ENCODE assay signal across 9 mouse cellular contexts in the genomic region with DNA sequence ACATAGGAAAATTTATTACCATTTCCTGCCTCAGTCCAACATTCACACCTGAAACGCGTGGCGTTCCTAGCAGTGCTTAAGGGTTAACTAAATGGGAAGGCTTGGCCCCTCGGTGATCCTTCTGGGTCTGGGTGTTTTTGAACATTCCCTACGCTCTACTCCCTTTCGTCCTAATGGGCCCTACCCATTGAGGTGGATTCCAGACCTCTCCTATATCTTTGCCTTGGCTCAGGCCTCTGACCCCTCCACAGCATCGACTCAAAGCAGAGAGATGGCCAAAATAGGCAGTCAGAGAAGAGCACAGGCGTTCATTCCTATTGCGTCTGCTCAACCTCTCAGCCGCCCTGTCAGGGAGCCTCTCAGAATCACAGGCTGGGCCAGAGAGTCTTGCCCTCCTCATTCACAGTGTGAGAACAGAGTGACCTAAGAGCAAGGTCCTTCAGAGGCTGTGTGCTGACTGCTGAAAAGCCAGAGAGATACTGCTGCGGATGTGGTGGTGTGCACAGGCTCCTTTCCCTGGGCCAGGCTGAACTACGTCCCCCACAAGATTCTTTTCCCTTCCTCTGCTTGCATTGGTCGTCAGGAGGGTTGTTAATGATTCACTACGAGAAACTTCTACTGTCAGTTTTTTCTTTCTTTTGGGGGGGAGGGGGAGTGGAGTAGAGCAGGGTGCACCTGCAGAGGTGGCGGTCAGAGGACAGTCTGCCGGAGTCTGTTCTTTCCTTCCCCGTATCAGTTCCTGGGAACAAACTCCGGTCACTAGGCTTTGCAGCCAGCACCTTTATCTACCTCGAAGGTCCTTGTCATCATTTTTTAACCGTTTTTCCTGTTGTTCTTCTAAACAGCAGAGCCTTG. TPM values are rescaled to one million over a fixed set of nuclear protein-coding genes. Genes with fewer than 3 reads are reported as not detected.
A peak's percentile ranks its signal among the peaks of the same experiment; 100 is the strongest.
DNase-seq lines count a peak whose midpoint lies in the region; ATAC-seq and TF ChIP-seq lines count a peak whose summit lies in the region.
"Had no signal": no experiment of that assay in that cellular context is flagged by ENCODE, and none has a peak within 500 bp of the region (broad histone marks: within the 10 kb centered on the region; RNA-seq: fewer than 3 reads in every experiment).

No protein-coding gene starts in this region.

- peak; percentile 14 for DNase-seq in gastrocnemius, postnatal 14 days
- DNase-seq in gastrocnemius, adult 18-20 months (ENCODE audit: low spot score), result no peak
- DNase-seq in heart, postnatal 0 days (ENCODE audit: low spot score), result peak; percentile 96
- peak; percentile 58 to 89 for DNase-seq in kidney, postnatal 25 days
- DNase-seq in frontal cortex, postnatal 36 days (ENCODE audit: low spot score in 2 of 2), result no peak
- DNase-seq in spleen, postnatal 4 days (ENCODE audit: low spot score in 2 of 2), result no peak
- no peak for DNase-seq in right cerebral cortex, postnatal 25 days
- DNase-seq: adrenal gland, adult 2 months had no signal

- H3K4me1 ChIP-seq in heart, postnatal 0 days (ENCODE audit: control insufficient read depth, insufficient read depth), result peaks cover 47% of the 10 kb centered on the region
- 0 out of 2 replicates have a peak, but pooled peaks cover 2% of the 10 kb centered on the region for H3K4me1 ChIP-seq in stomach, embryonic 14.5 days (ENCODE audit: control insufficient read depth, insufficient read depth, low read length)

- peak overlapping the region; percentile 55 for H3K4me2 ChIP-seq in heart, postnatal 0 days (ENCODE audit: low read depth, low read length)
- no peak overlapping the region for H3K4me2 ChIP-seq in stomach, embryonic 14.5 days (replicated peaks; ENCODE audit: low read depth, low read length)

- H3K27me3 ChIP-seq in heart, postnatal 0 days (ENCODE audit: control insufficient read depth, insufficient read depth, low read length), result no peaks in the 10 kb centered on the region
- H3K27me3 ChIP-seq in stomach, embryonic 14.5 days (ENCODE audit: control insufficient read depth, insufficient read depth, low read length), result no peaks in the 10 kb centered on the region

- H3K9me3 ChIP-seq in heart, postnatal 0 days (replicated peaks; ENCODE audit: control insufficient read depth, low read length), result no peaks in the 10 kb centered on the region
- no peaks in the 10 kb centered on the region for H3K9me3 ChIP-seq in stomach, embryonic 14.5 days (ENCODE audit: control insufficient read depth, low read depth, low read length)

- H3K27ac ChIP-seq in heart, postnatal 0 days (ENCODE audit: low read depth), result peak overlapping the region; percentile 98
- no peak overlapping the region; the same call in 1 of the 2 replicates for H3K27ac ChIP-seq in stomach, embryonic 14.5 days (ENCODE audit: low read length)

- peak; percentile 95 for ATAC-seq in heart, postnatal 0 days (ENCODE audit: insufficient read depth, low read depth)
- peak; percentile 70 for ATAC-seq in stomach, embryonic 14.5 days (ENCODE audit: insufficient number of reproducible peaks, insufficient read depth, low FRiP score, low read depth)

- H3K36me3 ChIP-seq in heart, postnatal 0 days (replicated peaks; ENCODE audit: control insufficient read depth, insufficient read depth, low read length), result no peaks in the 10 kb centered on the region
- H3K36me3 ChIP-seq in stomach, embryonic 14.5 days (ENCODE audit: control insufficient read depth, insufficient read depth, low read length), result no peaks in the 10 kb centered on the region

- peak overlapping the region; percentile 52 for H3K9ac ChIP-seq in heart, postnatal 0 days (replicated peaks; ENCODE audit: low read depth, low read length)
- H3K9ac ChIP-seq in stomach, embryonic 14.5 days (replicated peaks; ENCODE audit: low read depth, low read length), result no peak overlapping the region

- intact Hi-C loops in gastrocnemius, postnatal 14 days (cut with DNase I; ENCODE audit: low total_unique reads), result no loop called here

- TF ChIP-seq EP300 in heart, postnatal 0 days (IDR thresholded peaks at IDR 0.05; ENCODE audit: low read depth), result peak; percentile 98; the same call in 1 of the 2 replicates

- 21% methylated on average over 20 of the region's 20 CpGs for WGBS in heart, postnatal 0 days
- 49% methylated on average over 20 of the region's 20 CpGs for WGBS in stomach, embryonic 14.5 days

- H3K4me3 ChIP-seq in heart, postnatal 0 days (ENCODE audit: low read depth, low read length), result peak overlapping the region; percentile 26
- no peak overlapping the region for H3K4me3 ChIP-seq in stomach, embryonic 14.5 days (ENCODE audit: low read depth, low read length)

- TF ChIP-seq CTCF in heart, postnatal 0 days (IDR thresholded peaks at IDR 0.05; ENCODE audit: low read depth), result no peak

RNA-seq across cellular contexts. Expression of a gene that starts 38.9 kb away (rescaled TPM):
- total RNA-seq in gastrocnemius, postnatal 14 days (2021), result 10 to 100 TPM; 20.4 to 26.4 TPM
- 10 to 100 TPM; 21.8 to 33.8 TPM for total RNA-seq in gastrocnemius, adult 18-20 months (2021)
- 213 and 255 TPM in 2 replicates for total RNA-seq in heart, postnatal 0 days (2014; rRNA removed; ENCODE audit: low replicate concordance)
- 73.4 and 104 TPM in 2 replicates for polyA plus RNA-seq in heart, postnatal 0 days (2015; fragmentation: Nextera tagmentation; extraction: Ambion mirVana)
- polyA plus RNA-seq in stomach, embryonic 14.5 days (2014; fragmentation: Nextera tagmentation; extraction: Ambion mirVana), result 23.8 and 26.1 TPM in 2 replicates

Comparison
In these comparisons a context has a peak if more than half of its experiments do, and no peak if none do; other contexts are left out.
1. DNase-seq: peak in gastrocnemius, postnatal 14 days (single experiment), heart, postnatal 0 days (single experiment) and kidney, postnatal 25 days (2 of 2); none in gastrocnemius, adult 18-20 months (single experiment), frontal cortex, postnatal 36 days (0 of 2), spleen, postnatal 4 days (0 of 2) and right cerebral cortex, postnatal 25 days (single experiment).